Mouse (Mus musculus) cerebral cortex, adult 2 months (tissue): ENCODE measurements around the gene Pmel.

Source experiments
- WGBS: fragments of 180-500 bp; shearing (Covaris S2); methylation state at CpG from one replicate; pipeline ENCODE4 v1.1.7; 2018; 5-methylcytosine and 5-hydroxymethylcytosine counted together

The Pmel gene

DNA sequence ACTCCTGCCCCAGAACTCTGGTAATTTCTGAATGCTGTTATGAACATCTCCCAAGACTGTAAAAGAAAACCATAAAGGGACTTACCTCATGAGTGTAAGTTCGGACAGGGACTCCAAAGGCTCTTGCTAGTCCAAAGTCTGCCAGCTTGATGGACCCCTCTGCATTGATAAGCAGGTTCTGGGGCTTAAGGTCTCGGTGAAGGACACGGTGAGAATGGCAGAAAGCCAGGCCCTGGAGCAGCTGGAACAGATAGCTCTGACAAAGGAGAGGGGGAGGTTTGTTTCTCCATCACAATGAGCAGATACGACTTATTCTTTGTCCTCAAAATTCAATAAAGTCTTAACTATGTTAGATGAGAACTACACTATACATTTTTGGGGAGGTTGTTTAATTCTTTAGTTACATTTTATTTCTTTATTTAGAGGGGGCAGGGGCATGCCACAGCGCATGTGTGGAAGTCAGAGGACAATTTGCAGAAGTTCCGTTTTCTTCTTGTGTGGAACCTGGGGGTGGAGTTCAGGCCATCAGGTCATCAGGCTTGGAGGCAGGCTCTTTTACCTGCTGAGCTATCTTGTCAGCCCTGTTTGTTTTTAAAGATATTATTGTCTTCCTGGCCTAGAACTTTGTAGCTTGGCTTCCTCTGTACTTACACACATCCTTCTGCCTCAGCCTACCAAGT is 1.5 kb upstream of the Pmel start:
- 85% methylated on average over 6 of the region's 6 CpGs for WGBS

DNA sequence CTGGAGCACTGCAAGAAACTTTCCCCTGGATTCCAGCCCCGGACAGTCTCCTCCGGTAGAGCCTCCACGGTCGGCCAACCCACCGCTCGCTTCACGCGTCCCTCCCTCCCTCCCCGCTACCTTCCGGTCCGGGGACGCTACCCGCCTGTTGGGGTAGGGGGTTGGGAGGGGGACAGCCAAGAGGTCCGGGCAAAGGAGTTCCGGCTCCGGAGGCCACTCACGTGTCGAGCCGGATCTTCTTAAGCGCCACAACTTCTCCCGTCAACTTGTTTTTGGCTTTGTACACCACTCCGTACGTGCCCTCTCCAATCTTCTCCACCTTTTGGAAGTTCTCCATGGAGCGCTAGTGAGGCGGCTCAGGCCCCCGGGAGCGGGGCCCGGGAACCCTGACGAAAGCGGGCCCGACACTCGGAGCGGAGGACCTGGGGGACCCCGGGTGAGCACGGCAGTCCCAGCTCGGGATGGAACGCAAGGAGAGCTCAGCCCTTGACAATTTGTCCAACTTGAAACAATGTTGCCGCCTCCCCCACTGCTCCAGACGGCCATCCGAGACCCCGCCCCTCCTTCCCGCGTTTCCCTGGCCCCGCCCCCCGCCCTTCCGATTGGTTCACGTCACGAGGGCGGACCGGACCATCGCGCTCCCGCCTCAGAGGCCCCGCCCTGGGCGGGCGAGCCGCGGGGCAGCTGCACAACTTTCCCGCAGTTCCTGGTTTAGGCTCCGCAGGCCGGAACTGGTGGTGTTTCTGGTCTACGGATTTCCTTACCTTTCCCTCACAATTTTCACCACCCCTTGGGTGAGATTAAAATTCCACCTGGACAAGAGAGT is 709 bp downstream of the Pmel start, which contains the start of gene Cdk2:
Cdk2 (minus strand) TSS at position 541 of the 826 bp plus-strand sequence.
- WGBS, result under 1% methylated on average over 62 of the region's 62 CpGs

DNA sequence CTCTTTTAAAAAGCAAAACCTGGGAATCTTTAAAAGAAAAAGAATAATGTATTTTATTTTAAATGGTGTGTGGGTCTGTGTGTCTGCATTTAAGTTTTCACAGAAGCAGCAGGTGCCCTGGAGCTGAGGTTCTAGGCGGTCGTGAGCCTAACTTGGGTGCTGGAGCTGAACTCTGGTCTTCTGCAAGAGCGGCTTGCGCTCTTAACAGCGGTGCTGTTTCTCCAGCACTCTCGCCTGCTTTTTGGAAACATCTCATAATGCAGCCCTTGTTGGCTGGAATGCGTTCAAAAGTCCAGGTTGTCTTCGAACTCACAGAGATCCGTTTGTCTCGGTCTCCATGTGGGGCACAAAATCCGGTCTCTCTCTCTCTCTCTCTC is 1.3 kb downstream of the Pmel start:
- WGBS, result 8% methylated on average over 11 of the region's 11 CpGs

DNA sequence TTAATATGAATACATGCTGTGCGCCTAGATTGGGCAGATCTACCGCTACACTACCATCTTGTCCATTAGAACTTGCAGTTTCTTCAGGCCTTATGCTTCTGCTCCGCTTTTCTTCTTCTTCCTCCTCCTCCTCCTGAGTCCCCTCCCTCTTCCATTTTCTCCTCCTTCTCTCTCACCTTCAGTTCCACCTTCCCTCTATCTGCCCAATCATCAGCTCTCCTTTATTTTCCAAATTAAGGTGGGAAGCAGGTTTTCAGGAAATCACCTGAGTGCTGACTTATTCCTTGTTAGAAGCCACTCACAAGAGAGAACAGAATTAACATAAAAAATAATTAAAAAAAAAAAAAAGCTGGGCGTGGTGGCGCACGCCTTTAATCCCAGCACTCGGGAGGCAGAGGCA is 7.3 kb downstream of the Pmel start:
- WGBS, result 96% methylated on average over 7 of the region's 7 CpGs

DNA sequence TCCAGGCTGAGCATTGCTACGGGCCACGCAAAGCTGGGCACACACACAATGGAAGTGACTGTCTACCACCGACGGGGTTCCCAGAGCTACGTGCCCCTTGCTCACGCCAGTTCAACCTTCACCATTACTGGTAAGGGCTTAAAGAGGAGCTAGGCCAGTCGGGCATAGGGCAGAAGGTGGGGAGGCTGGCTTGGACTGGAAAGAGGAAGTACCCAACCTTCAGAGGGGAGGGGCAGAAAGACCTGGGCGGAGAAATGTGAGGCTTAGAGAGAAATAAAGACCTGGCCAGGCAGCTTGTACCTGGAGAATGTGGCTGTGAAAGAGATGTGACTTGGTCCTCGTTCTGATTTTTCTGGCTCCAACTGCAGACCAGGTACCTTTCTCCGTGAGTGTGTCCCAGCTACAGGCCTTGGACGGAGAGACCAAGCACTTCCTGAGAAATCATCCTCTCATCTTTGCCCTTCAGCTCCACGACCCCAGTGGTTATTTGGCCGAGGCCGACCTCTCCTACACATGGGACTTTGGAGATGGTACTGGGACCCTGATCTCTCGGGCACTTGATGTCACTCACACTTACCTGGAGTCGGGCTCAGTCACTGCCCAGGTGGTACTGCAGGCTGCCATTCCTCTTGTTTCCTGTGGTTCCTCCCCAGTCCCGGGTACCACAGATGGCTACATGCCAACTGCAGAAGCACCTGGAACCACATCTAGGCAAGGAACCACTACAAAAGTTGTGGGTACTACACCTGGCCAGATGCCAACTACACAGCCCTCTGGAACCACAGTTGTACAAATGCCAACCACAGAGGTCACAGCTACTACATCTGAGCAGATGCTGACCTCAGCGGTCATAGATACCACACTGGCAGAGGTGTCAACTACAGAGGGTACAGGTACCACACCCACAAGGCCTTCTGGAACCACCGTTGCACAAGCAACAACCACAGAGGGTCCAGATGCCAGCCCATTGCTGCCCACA is 11.9 kb downstream of the Pmel start:
- WGBS, result 86% methylated on average over 19 of the region's 19 CpGs

DNA sequence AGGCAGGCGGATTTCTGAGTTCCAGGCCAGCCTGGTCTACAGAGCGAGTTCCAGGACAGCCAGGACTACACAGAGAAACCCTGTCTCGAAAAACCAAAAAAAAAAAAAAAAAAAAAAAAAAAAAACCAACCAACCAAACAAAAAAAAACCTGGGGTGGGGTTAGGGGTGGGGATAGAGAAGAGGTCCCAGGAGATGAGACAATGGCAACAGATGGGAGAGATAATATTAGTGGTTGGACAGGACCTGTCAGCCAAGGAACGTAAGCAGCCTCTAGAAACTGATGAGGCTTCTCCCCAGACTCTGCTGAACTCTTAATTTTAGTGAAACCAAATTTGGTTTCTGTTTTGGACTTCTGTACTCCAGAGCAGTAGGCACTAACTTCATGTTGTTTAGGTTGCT is 21.5 kb downstream of the Pmel start:
- 88% methylated on average over 4 of the region's 4 CpGs for WGBS

DNA sequence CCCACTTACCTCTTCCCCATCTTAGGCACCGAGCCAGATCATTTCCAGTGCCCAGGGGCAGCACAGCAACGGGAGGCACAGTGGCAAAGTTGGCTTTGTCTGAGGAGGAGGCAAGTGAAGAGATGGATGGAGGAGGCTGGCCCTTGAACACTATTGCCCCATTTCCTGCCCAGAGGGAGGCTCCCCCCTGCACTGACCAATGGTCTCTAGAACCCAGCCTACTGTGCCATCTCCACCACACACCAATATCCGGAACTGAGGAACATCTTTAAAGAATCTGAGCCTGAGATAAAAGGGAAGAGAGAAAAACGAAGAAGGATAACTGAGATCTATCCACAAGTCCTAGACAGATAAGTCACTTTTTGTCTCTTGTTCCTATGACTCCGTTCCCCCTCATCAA is 24.1 kb downstream of the Pmel start:
- WGBS, result 85% methylated on average over 5 of the region's 5 CpGs

DNA sequence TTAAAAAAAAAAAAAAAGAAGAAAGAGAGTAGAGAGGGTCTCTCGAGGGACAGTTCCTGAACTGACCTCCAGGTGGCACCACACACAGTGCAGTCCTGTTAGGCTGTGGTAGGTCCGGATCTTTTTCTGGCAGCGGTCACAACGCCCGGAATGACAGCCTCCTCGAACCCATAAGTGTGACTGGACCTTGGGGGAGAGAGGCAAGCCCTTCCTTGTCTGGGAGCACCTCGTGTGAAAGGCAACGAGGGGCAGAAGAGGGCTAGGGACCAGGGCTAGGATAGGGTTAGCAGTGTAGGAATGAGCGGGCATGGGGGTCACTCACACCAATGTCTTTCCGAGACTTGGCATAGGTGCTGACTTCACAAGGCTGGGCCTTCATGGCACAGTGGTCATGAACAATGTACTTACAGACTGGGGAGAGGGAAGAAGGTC is 27.0 kb downstream of the Pmel start:
- 24% methylated on average over 10 of the region's 10 CpGs for WGBS

DNA sequence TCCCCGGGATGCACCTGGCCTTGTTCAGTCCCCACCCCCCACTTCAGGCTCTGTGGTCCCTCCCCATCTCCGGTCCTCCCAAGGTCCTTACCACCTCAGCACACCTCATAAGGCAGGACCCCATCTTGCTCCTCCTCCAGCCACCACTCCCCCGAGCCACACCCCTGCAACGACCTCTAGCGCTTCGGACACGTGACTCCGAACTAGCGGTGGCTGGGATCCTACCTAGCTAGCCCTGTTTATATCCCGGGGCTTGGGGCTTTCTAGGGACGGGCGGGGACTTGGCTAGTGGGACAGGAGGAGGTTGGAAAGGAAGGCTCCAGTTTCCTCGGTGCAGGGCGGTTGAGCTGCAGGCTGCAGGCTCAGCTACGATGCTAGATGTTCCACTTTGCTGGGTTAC is 33.4 kb downstream of the Pmel start:
- 12% methylated on average over 15 of the region's 15 CpGs for WGBS

DNA sequence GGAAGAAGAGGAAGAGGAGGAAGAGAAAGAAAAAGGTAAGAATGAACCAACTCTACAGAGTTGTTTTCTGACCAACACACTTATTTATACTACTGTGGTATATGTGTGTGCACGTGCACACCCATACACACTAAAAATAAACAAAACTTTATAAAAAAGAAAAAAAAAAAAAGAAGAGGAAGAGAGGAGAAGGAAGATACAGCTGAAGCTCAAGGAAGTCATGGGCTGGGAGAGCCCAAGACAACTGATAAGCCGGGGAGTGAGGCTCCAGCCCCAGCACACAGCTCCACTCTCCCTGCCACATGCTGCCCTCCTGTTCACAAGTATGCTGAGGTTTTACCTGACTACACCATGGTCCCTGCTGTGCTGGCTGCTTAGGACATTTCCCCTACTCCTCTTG is 36.3 kb downstream of the Pmel start:
- WGBS, result 70% methylated on average over 2 of the region's 2 CpGs

DNA sequence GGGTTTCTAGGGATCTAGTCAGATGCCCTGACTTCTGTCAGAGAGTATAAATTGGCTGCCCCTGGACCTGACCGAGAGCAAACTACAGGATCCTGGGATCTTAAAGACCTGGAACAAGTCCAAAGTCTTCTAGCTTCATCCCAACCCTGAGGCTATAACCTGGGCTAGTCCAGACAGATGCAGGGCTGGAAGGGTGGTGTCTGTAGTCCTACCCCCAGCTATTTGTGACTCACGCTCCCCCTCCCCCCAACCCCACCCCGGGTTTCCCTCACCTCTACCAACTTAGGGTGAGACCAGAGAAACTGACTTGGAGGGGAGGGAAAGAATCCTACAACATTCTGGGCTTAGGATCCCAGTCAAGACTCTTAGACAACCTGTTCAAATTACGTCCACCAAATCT is 38.6 kb downstream of the Pmel start:
- WGBS, result 32% methylated on average over 4 of the region's 4 CpGs

DNA sequence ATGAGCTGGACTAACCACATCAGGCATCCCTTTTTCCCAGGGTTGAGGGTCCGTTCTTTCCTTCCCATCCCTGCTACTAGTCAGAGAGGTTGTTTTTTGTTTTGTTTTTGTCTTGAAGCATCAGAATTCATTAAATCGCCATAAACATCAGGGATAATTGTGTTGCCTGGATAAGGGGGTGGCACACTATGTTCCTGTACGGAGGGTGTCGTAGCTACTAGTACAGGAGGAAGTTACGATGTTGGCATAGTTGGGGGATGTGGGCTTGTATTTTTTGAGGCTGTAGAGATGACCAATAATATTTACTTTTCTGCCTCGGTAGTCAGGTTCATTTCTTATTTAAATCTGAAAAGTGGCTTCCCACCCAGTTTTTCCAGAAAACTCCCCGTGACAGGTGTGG is 39.2 kb downstream of the Pmel start:
- 3% methylated on average over 7 of the region's 7 CpGs for WGBS

DNA sequence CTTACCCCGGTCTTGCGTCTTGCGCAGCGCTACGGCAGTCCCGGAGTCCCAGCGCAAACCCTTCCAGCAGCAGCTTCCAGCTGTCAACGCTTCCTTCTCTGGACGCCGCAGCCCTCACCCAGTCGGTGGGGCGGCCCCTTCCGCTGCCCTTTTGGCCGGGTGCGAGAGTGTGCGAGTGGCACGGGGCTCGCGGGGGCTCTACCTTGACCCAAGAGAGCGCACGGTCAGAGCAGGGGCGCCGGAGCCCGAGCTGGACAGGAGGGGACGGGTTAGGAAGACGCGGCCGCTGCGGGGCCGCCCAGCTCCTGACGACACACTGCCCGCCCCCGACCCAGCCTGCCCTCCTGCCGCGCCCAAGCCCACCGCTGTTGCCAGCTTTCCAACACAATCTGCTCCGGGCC is 39.8 kb downstream of the Pmel start:
- whole genome bisulfite sequencing, result under 1% methylated on average over 37 of the region's 37 CpGs

DNA sequence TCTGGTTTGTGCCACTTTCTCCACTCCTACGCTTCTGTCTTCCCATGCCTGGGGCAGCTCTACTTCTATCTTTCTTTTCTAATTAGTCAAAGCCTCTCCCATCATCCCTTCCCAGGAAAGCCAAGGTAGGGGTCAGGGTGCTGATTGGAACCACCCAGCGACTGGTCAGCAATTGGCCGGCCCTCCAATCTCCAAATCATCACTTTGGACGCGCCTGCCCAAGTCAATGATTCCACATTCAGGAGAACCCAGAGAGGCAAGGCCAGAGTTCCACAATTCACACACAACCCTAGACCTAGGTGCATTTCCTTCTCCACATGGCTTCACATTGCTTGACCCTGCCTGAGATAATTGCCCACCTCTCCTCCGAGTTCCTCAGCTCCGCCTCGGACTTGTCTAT is 40.2 kb downstream of the Pmel start:
- WGBS, result 41% methylated on average over 8 of the region's 8 CpGs

DNA sequence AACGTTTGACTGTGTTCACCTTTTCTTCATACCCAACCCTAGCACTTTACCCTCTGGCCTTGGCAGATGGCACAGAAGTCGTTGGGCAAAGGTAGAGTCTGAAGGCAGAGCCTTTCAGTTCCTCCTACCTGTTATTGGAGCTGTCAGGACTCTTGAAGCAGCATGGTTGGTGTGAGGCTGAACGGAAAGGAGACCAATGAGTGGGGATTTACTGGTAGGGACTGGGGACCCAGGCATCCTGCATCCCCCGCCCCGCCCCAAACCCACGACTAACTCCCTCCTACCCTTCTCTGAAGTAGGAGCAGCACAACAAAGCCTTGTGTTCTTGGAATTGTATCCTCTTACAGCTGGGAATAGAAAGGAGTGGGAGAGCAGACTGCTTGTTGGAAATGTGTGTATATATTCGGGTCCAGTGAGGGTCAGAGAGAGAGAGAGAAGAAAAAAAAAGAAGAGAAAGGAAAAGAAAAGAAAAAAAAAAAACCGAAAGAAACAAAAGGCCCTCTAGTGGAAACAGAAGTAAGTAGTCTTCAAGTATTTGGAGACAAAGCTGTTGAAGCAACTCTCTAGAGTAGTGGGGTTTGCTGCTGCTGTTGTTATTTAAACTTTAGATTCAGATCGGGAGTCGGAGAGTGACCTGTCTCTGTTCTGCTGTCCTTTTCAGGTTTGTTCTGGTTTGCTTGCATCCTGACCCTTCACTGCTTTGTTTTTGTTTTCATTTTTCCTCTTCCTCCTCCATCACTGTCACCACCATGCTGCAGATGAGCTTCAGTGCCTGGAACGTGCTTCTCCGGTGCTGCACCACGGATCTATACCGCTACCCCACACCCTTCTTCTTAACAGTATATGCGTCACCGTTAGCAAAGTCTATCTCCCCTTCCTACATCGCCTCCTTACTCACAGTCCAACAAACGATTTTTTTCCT is 40.9 kb downstream of the Pmel start, which contains the start of gene Dgka:
Dgka (minus strand) TSS at position 176 of the 922 bp plus-strand sequence.
- 25% methylated on average over 18 of the region's 18 CpGs for WGBS

DNA sequence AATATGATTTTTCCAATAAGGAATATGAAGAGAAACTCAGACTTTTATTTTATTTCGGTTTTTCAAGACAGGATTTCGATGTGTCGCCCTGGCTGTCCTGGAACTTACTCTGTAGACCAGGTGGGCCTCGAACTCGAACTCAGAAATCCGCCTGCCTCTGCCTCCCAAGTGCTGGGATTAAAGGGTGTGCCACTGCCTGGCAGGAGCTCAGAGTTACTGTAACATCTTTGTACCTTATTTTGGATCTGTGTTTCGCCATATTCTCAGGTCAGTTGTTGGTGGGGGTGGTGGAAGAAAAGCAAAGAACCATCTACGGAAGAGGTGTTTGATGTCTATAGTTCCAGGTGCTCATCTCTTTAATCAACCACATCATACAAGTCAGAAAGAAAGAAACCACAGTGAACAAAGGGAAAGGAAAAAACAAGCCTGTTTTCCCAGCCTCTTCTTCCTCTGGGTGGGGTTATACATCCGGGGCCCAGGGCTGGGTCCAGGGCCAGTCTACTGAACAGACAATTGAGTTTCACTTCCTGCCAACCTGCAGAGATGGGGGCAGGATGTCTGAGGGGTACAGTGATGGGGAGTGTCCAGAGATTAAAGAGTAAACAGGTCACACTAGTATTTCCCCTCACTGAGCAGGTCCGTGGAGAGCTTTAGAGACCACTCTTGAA is 42.1 kb downstream of the Pmel start:
- 92% methylated on average over 10 of the region's 10 CpGs for WGBS

DNA sequence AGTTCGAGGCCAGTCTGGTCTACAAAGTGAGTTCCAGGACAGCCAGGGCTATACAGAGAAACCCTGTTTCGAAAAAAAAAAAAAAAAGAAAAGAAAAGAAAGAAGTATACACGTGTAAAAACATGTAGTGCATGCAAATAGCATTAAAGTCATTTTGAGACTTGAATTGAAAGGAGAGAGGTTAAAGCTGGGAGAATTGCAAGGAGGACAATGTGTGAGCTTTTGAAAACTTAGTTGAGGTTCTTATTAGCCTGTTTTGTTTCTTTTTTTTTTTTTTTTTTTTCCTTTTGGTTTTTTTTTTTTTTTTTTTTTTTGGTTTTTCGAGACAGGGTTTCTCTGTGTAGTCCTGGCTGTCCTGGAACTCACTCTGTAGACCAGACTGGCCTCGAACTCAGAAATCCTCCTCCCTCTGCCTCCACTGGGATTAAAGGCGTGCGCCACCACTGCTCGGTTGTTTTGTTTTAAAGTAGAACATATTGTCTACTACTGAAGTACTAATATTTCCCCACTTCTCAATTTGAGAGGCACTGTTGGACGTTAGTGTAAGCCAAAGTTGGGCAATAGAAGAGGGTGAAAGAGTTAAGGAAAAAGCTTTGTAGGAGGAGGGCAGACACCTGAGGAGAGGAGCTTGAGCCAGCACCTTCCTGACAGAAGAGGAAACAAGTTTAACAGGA is 43.1 kb downstream of the Pmel start:
- WGBS, result 39% methylated on average over 9 of the region's 9 CpGs

DNA sequence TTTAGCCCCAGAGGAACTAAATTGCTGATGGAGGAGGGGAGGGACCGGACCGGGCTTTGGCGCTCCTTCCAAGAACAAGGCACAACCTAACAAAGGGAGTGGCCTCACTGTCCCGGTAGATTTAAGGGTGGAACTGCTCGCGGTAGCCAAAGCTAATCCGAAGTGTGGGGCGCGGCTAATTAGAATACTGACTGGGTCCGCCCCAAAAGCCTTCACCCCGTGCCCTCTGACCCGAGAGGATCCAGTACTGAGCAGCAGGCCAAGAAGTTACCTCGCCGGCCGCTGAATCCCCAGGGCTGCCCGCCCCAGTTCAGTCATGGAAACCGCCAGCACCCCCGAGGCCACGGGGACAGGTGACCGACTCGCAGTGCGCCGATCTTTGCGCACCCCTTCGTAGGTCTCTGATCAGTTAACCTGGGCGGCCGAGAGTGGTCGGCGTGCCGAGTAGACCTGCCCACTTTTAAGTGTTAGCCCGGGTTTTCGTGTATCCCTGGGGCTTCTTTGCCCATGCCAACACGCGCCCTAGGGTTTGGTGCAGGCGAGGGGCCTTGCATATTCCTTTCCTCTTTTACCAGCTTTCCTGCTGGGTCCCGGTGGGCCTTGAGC is 43.8 kb downstream of the Pmel start, which contains the start of gene Pym1:
Pym1 (plus strand) TSS at position 244 of the 606 bp plus-strand sequence.
- WGBS, result under 1% methylated on average over 36 of the region's 36 CpGs

DNA sequence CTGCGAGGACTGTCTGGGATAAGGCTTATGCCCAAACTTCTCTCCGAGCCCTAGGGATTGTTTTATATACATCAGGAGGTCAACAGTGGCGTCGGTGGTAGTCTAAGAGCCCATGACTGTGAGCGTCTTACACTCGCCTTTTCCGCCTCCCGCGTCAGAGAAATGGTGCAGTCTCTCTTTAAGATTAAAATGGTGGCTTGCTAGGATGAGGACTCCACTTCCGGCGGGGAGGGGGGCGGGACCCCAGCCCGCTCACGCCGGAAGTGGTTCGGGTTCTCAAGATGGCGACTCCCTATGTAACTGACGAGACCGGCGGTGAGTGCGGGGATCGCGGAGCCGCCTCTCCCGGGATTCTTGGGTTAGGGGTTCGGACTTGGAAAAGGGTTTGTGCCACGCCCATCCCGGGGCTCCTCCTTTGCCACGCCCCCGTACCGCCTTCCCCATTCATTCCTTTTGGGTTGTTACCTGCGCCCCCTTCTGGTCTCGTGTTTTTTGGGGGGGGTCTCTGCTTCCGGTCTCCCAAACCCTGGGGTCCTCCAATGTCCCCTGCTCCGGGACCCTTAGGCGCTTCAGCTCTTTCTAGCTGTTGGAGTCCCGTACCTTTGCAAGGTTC is 44.4 kb downstream of the Pmel start:
- under 1% methylated on average over 37 of the region's 37 CpGs for whole genome bisulfite sequencing
